ENCODE assay signal across 15 mouse cellular contexts in genomic region chr16:94850393-94850792, GRCm38 (mm10).
DNase-seq lines count a peak whose midpoint lies in the region; ATAC-seq lines count a peak whose summit lies in the region.
"Had no signal": no experiment of that assay in that cellular context is flagged by ENCODE, and none has a peak within 500 bp of the region (broad histone marks: within the 10 kb centered on the region; RNA-seq: fewer than 3 reads in every experiment).

No protein-coding gene starts in this region.

- H3K9ac ChIP-seq in kidney, embryonic 16.5 days (replicated peaks; ENCODE audit: low read length), result no peak overlapping the region
- H3K9ac ChIP-seq: liver, embryonic 13.5 days; neural tube, embryonic 13.5 days had no signal

- H3K4me1 ChIP-seq in kidney, embryonic 16.5 days (ENCODE audit: insufficient read depth, low read length), result peaks cover 10% of the 10 kb centered on the region
- H3K4me1 ChIP-seq: liver, embryonic 13.5 days had no signal

- DNase-seq in frontal cortex, adult 2 months (ENCODE audit: extremely low spot score in 1 of 2, low spot score in 1 of 2), result peak; percentile 47 to 73
- no peak for DNase-seq in frontal cortex, postnatal 25 days (ENCODE audit: low spot score in 2 of 2)
- DNase-seq in right cerebral cortex, adult 18-20 months, result peak; percentile 75
- no peak for DNase-seq in right cerebral cortex, postnatal 14 days
- DNase-seq in left cerebral cortex, postnatal 36 days (ENCODE audit: low spot score in 2 of 2), result peak; percentile 46 to 54
- no peak for DNase-seq in kidney, postnatal 25 days
- DNase-seq in testis, postnatal 14 days (ENCODE audit: low spot score), result no peak
- DNase-seq: adrenal gland, adult 8-10 months; cerebellum, postnatal 14 days; kidney, postnatal 14 days; liver, embryonic 13.5 days; lung, postnatal 10 days had no signal

- H3K36me3 ChIP-seq in kidney, embryonic 16.5 days (ENCODE audit: insufficient read depth, low read length), result no peaks in the 10 kb centered on the region
- H3K36me3 ChIP-seq: limb, embryonic 10.5 days; liver, embryonic 13.5 days; neural tube, embryonic 13.5 days had no signal

- H3K27ac ChIP-seq in kidney, embryonic 16.5 days (ENCODE audit: low read length), result no peak overlapping the region
- H3K27ac ChIP-seq: limb, embryonic 10.5 days; liver, embryonic 13.5 days; neural tube, embryonic 13.5 days had no signal

- intact Hi-C loops in left cerebral cortex, postnatal 36 days (cut with DNase I), result no loop called here

- H3K9me3 ChIP-seq in kidney, embryonic 16.5 days (ENCODE audit: low read length), result peaks cover 2% of the 10 kb centered on the region; the same call in 1 of the 2 replicates
- H3K9me3 ChIP-seq: limb, embryonic 10.5 days; liver, embryonic 13.5 days; neural tube, embryonic 13.5 days had no signal

- 48% methylated on average over 14 of the region's 14 CpGs for WGBS in kidney, embryonic 16.5 days

- no peak overlapping the region for H3K4me2 ChIP-seq in kidney, embryonic 16.5 days (replicated peaks; ENCODE audit: low read depth, low read length)
- H3K4me2 ChIP-seq: liver, embryonic 13.5 days; neural tube, embryonic 13.5 days had no signal

- no peak for ATAC-seq in kidney, embryonic 16.5 days (ENCODE audit: low FRiP score, low TSS enrichment)

- no peaks in the 10 kb centered on the region for H3K27me3 ChIP-seq in kidney, embryonic 16.5 days (ENCODE audit: insufficient read depth, low read length)
- H3K27me3 ChIP-seq: liver, embryonic 13.5 days; neural tube, embryonic 13.5 days had no signal

- H3K4me3 ChIP-seq in kidney, embryonic 16.5 days (ENCODE audit: low read length), result no peak overlapping the region
- H3K4me3 ChIP-seq: limb, embryonic 10.5 days; liver, embryonic 13.5 days; neural tube, embryonic 13.5 days had no signal

Comparison
In these comparisons a context has a peak if more than half of its experiments do, and no peak if none do; other contexts are left out.
1. DNase-seq: peak in frontal cortex, adult 2 months (2 of 2), right cerebral cortex, adult 18-20 months (single experiment) and left cerebral cortex, postnatal 36 days (2 of 2); none in frontal cortex, postnatal 25 days (0 of 2), right cerebral cortex, postnatal 14 days (single experiment), kidney, postnatal 25 days (0 of 2) and testis, postnatal 14 days (single experiment).